24 mouse cellular contexts compared by ENCODE assay signal in genomic region chr5:149512695-149513094, GRCm38 (mm10). TPM values are rescaled to one million over a fixed set of nuclear protein-coding genes. Genes with fewer than 3 reads are reported as not detected.
DNase-seq lines count a peak whose midpoint lies in the region; ATAC-seq and TF ChIP-seq lines count a peak whose summit lies in the region.
"Had no signal": no experiment of that assay in that cellular context is flagged by ENCODE, and none has a peak within 500 bp of the region (broad histone marks: within the 10 kb centered on the region; RNA-seq: fewer than 3 reads in every experiment).

No protein-coding gene starts in this region.

- no peaks in the 10 kb centered on the region for H3K36me3 ChIP-seq in midbrain, embryonic 14.5 days (ENCODE audit: control insufficient read depth, insufficient read depth, low read length)
- H3K36me3 ChIP-seq in midbrain, embryonic 16.5 days (ENCODE audit: control insufficient read depth, insufficient read depth, low read length): no peaks in the 10 kb centered on the region
- H3K36me3 ChIP-seq in forebrain, embryonic 13.5 days (ENCODE audit: poor library complexity, severe bottlenecking): no peaks in the 10 kb centered on the region
- H3K36me3 ChIP-seq in forebrain, embryonic 16.5 days (ENCODE audit: control insufficient read depth, insufficient read depth): no peaks in the 10 kb centered on the region
- H3K36me3 ChIP-seq in hindbrain, postnatal 0 days (ENCODE audit: insufficient read depth, low read length): no peaks in the 10 kb centered on the region
- H3K36me3 ChIP-seq: hindbrain, embryonic 12.5 days; hindbrain, embryonic 15.5 days; intestine, embryonic 15.5 days had no signal

- H3K9me3 ChIP-seq in midbrain, embryonic 14.5 days (ENCODE audit: control insufficient read depth, low read length): no peaks in the 10 kb centered on the region
- H3K9me3 ChIP-seq in midbrain, embryonic 16.5 days (replicated peaks; ENCODE audit: control insufficient read depth, low read length, poor library complexity, severe bottlenecking): no peaks in the 10 kb centered on the region
- no peaks in the 10 kb centered on the region for H3K9me3 ChIP-seq in forebrain, embryonic 13.5 days (replicated peaks)
- H3K9me3 ChIP-seq in forebrain, embryonic 16.5 days (ENCODE audit: control insufficient read depth, low read length): no peaks in the 10 kb centered on the region
- no peaks in the 10 kb centered on the region for H3K9me3 ChIP-seq in hindbrain, postnatal 0 days (ENCODE audit: low read length)
- H3K9me3 ChIP-seq: hindbrain, embryonic 12.5 days; hindbrain, embryonic 15.5 days; intestine, embryonic 15.5 days had no signal

- WGBS in midbrain, embryonic 14.5 days: 18% methylated on average over 3 of the region's 3 CpGs
- WGBS in midbrain, embryonic 16.5 days: 15% methylated on average over 3 of the region's 3 CpGs
- 9% methylated on average over 3 of the region's 3 CpGs for WGBS in forebrain, embryonic 13.5 days
- 6% methylated on average over 3 of the region's 3 CpGs for WGBS in forebrain, embryonic 16.5 days
- 25% methylated on average over 3 of the region's 3 CpGs for WGBS in hindbrain, postnatal 0 days

- H3K27me3 ChIP-seq in midbrain, embryonic 14.5 days (ENCODE audit: control insufficient read depth, insufficient read depth, low read length): no peaks in the 10 kb centered on the region
- no peaks in the 10 kb centered on the region for H3K27me3 ChIP-seq in midbrain, embryonic 16.5 days (ENCODE audit: control insufficient read depth, insufficient read depth, low read depth, low read length)
- H3K27me3 ChIP-seq in forebrain, embryonic 13.5 days: no peaks in the 10 kb centered on the region
- H3K27me3 ChIP-seq in forebrain, embryonic 16.5 days (replicated peaks; ENCODE audit: control insufficient read depth, insufficient read depth, low read length): no peaks in the 10 kb centered on the region
- no peaks in the 10 kb centered on the region for H3K27me3 ChIP-seq in hindbrain, postnatal 0 days (ENCODE audit: insufficient read depth, low read length)
- H3K27me3 ChIP-seq: hindbrain, embryonic 12.5 days; hindbrain, embryonic 15.5 days; intestine, embryonic 15.5 days had no signal

- H3K27ac ChIP-seq in midbrain, embryonic 14.5 days (replicated peaks; ENCODE audit: low read depth, low read length): no peak overlapping the region
- H3K27ac ChIP-seq in midbrain, embryonic 16.5 days (ENCODE audit: low read length): no peak overlapping the region
- peak overlapping the region; percentile 92 for H3K27ac ChIP-seq in forebrain, embryonic 13.5 days
- no peak overlapping the region for H3K27ac ChIP-seq in forebrain, embryonic 16.5 days (ENCODE audit: low read length)
- no peak overlapping the region for H3K27ac ChIP-seq in hindbrain, postnatal 0 days

- no peak for ATAC-seq in midbrain, embryonic 14.5 days (ENCODE audit: low FRiP score, low TSS enrichment)
- no peak for ATAC-seq in midbrain, embryonic 16.5 days
- peak; percentile 66 for ATAC-seq in forebrain, embryonic 13.5 days
- ATAC-seq in forebrain, embryonic 16.5 days: peak; percentile 60
- ATAC-seq in hindbrain, postnatal 0 days: no peak
- ATAC-seq: activated CD4-positive, CD25-positive, alpha-beta regulatory T cell, adult 4 months; intestine, embryonic 15.5 days had no signal

- H3K4me2 ChIP-seq in midbrain, embryonic 14.5 days (ENCODE audit: low read length): no peak overlapping the region
- H3K4me2 ChIP-seq in midbrain, embryonic 16.5 days (ENCODE audit: low read length): no peak overlapping the region
- H3K4me2 ChIP-seq in forebrain, embryonic 13.5 days: no peak overlapping the region
- H3K4me2 ChIP-seq in forebrain, embryonic 16.5 days (ENCODE audit: low read length): no peak overlapping the region
- no peak overlapping the region for H3K4me2 ChIP-seq in hindbrain, postnatal 0 days (ENCODE audit: low read depth, low read length)
- H3K4me2 ChIP-seq: hindbrain, embryonic 12.5 days; hindbrain, embryonic 15.5 days; intestine, embryonic 15.5 days had no signal

- no peak for TF ChIP-seq CTCF in hindbrain, postnatal 0 days (IDR thresholded peaks at IDR 0.05; ENCODE audit: low read depth)

- H3K4me3 ChIP-seq in midbrain, embryonic 14.5 days (replicated peaks; ENCODE audit: low read depth, low read length): no peak overlapping the region
- H3K4me3 ChIP-seq in midbrain, embryonic 16.5 days (ENCODE audit: low read depth, low read length): no peak overlapping the region
- no peak overlapping the region for H3K4me3 ChIP-seq in forebrain, embryonic 13.5 days
- H3K4me3 ChIP-seq in forebrain, embryonic 16.5 days (replicated peaks; ENCODE audit: low read length): no peak overlapping the region
- no peak overlapping the region for H3K4me3 ChIP-seq in hindbrain, postnatal 0 days (ENCODE audit: low read length)
- H3K4me3 ChIP-seq: hindbrain, embryonic 12.5 days; hindbrain, embryonic 15.5 days; intestine, embryonic 15.5 days had no signal

- peak; percentile 47 for DNase-seq in midbrain, embryonic 14.5 days
- no peak for DNase-seq in hindbrain, postnatal 0 days (ENCODE audit: low spot score)
- no peak for DNase-seq in testis, postnatal 14 days (ENCODE audit: low spot score)
- DNase-seq in cerebellum, adult 8-10 months: no peak
- DNase-seq: adrenal gland, postnatal 14 days; cerebellum, adult 11-12 months; cerebellum, adult 9-10 months; cerebellum, postnatal 14 days; heart, adult 11 months; kidney, adult 11 months had no signal

- H3K4me1 ChIP-seq in midbrain, embryonic 14.5 days (ENCODE audit: control insufficient read depth, insufficient read depth, low read length): peaks cover 19% of the 10 kb centered on the region
- H3K4me1 ChIP-seq in midbrain, embryonic 16.5 days (ENCODE audit: control insufficient read depth, insufficient read depth, low read length): peaks cover 16% of the 10 kb centered on the region
- peaks cover 70% of the 10 kb centered on the region for H3K4me1 ChIP-seq in forebrain, embryonic 13.5 days
- H3K4me1 ChIP-seq in forebrain, embryonic 16.5 days (replicated peaks; ENCODE audit: control insufficient read depth, insufficient read depth, low read length): peaks cover 36% of the 10 kb centered on the region
- H3K4me1 ChIP-seq in hindbrain, postnatal 0 days (ENCODE audit: insufficient read depth, low read length): peaks cover 11% of the 10 kb centered on the region

- H3K9ac ChIP-seq in midbrain, embryonic 14.5 days (replicated peaks; ENCODE audit: low read length): no peak overlapping the region
- H3K9ac ChIP-seq in midbrain, embryonic 16.5 days (ENCODE audit: low read depth, low read length): no peak overlapping the region
- no peak overlapping the region for H3K9ac ChIP-seq in forebrain, embryonic 13.5 days
- no peak overlapping the region for H3K9ac ChIP-seq in forebrain, embryonic 16.5 days (replicated peaks; ENCODE audit: low read depth, low read length)
- H3K9ac ChIP-seq in hindbrain, postnatal 0 days (replicated peaks; ENCODE audit: low read length): no peak overlapping the region
- H3K9ac ChIP-seq: hindbrain, embryonic 12.5 days; hindbrain, embryonic 15.5 days; intestine, embryonic 15.5 days had no signal

RNA-seq across cellular contexts. Expression of gene Wdr95, which starts 15.8 kb away (rescaled TPM):
- polyA plus RNA-seq in midbrain, embryonic 14.5 days (2014; fragmentation: Nextera tagmentation; extraction: Ambion mirVana): 0.30 TPM in 1 of 2 replicates, not detected in the other
- polyA plus RNA-seq in midbrain, embryonic 16.5 days (2015; fragmentation: Nextera tagmentation; extraction: Ambion mirVana): 0.11 and 0.33 TPM in 2 replicates
- 0.41 and 0.68 TPM in 2 replicates for polyA plus RNA-seq in forebrain, embryonic 13.5 days (2015; fragmentation: Nextera tagmentation; extraction: Ambion mirVana)
- 0.14 and 0.19 TPM in 2 replicates for polyA plus RNA-seq in forebrain, embryonic 16.5 days (2015; fragmentation: Nextera tagmentation; extraction: Ambion mirVana)
- not detected in 2 replicates for total RNA-seq in hindbrain, postnatal 0 days (2014; rRNA removed)
- 0.19 and 0.24 TPM in 2 replicates for polyA plus RNA-seq in hindbrain, postnatal 0 days (2015; fragmentation: Nextera tagmentation; extraction: Ambion mirVana)
- total RNA-seq: adrenal gland, postnatal 14 days; adrenal gland, postnatal 4 days; gastrocnemius, adult 8-10 months; heart, adult 8-10 months; heart, postnatal 25 days; hematopoietic stem cell, adult 5-6 weeks had no signal
- polyA plus RNA-seq: activated CD4-positive, CD25-positive, alpha-beta regulatory T cell, adult 4 months; embryonic facial prominence, embryonic 11.5 days; heart, embryonic 14.5 days; hindbrain, embryonic 12.5 days; intestine, embryonic 15.5 days had no signal

Comparison
In these comparisons a context has a peak if more than half of its experiments do, and no peak if none do; other contexts are left out.
1. ATAC-seq: peak in forebrain, embryonic 13.5 days (single experiment) and forebrain, embryonic 16.5 days (single experiment); none in midbrain, embryonic 14.5 days (single experiment), midbrain, embryonic 16.5 days (single experiment) and hindbrain, postnatal 0 days (single experiment).